Mouse (Mus musculus): ENCODE measurements at regions not wholly inside any gene's neighbourhood (a gene's known extent, or its start where the extent isn't known, plus 50 kb on each side); places are given as distances from the start of the nearest gene placed in this dataset.

GRCm38 (mm10) chr19:60344911-60345310 is 118.4 kb upstream of the Fam204a start:
- TF ChIP-seq CTCF (IDR thresholded peaks at IDR 0.05; ENCODE audit: control insufficient read depth, insufficient read depth, insufficient replicate concordance, low read depth, low read length) (no peak), POLR2A (IDR thresholded peaks at IDR 0.05; ENCODE audit: control insufficient read depth, low read depth, low read length) (no peak)

All from testis, adult 2 months (tissue).